7 mouse cellular contexts compared by ENCODE assay signal in the genomic region with DNA sequence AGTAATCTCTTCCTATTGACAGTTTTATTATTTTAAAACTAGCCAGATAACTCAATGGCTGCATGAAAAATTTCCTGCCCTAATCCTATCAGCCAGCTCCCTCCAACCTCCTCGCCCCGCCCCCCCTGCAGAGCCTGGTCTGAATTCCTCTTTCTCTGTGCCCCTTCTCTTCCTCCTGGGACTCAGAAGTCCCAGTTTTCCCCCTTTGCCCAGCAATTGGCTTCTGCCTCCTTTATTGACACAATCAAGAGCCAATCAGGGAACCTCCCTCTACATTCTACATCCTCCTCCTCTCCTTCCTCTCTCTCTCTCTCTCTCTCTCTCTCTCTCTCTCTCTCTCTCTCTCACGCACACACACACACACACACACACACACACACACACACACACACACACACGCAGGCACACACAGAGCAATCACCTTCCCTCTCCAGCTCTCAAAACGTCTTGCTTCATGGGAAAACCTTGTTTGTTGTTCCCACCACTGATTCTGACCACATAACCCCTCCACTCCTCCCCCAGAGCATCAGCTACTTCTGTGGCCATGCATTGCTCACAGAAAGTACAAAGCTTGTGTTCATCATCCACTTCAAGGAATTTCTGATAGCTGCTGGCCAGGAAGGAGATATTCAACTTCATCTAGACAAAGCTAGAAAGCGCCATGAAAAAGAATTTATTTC. TPM values are rescaled to one million over a fixed set of nuclear protein-coding genes. Genes with fewer than 3 reads are reported as not detected.
DNase-seq lines count a peak whose midpoint lies in the region; ATAC-seq lines count a peak whose summit lies in the region.

No protein-coding gene starts in this region.

- peak; percentile 60 for DNase-seq in 3T3-L1 (ENCODE audit: low read depth, low spot score)
- DNase-seq in ES-CJ7 (ENCODE audit: low read depth, low spot score) = peak; percentile 73
- peak; percentile 75 for DNase-seq in hindbrain, embryonic 11.5 days (ENCODE audit: low spot score)
- peak; percentile 52 for DNase-seq in neural tube, embryonic 10.5 days (ENCODE audit: extremely low spot score, low spot score)

- WGBS in embryonic facial prominence, embryonic 15.5 days = 17% methylated on average over 6 of the region's 6 CpGs
- WGBS in hindbrain, embryonic 11.5 days = 29% methylated on average over 5 of the region's 6 CpGs
- WGBS in limb, embryonic 12.5 days = 28% methylated on average over 5 of the region's 6 CpGs

- peaks cover 6% of the 10 kb centered on the region; the same call in 1 of the 2 replicates for H3K27me3 ChIP-seq in embryonic facial prominence, embryonic 15.5 days
- H3K27me3 ChIP-seq in hindbrain, embryonic 11.5 days (ENCODE audit: control insufficient read depth, insufficient read depth, low read length) = no peaks in the 10 kb centered on the region
- peaks cover 29% of the 10 kb centered on the region for H3K27me3 ChIP-seq in limb, embryonic 12.5 days

- no peaks in the 10 kb centered on the region for H3K9me3 ChIP-seq in embryonic facial prominence, embryonic 15.5 days (replicated peaks)
- H3K9me3 ChIP-seq in hindbrain, embryonic 11.5 days (ENCODE audit: control insufficient read depth, low read length) = no peaks in the 10 kb centered on the region
- peaks cover 4% of the 10 kb centered on the region; the same call in 1 of the 2 replicates for H3K9me3 ChIP-seq in limb, embryonic 12.5 days

- H3K36me3 ChIP-seq in embryonic facial prominence, embryonic 15.5 days = no peaks in the 10 kb centered on the region
- H3K36me3 ChIP-seq in hindbrain, embryonic 11.5 days (ENCODE audit: control insufficient read depth, insufficient read depth, low read length) = no peaks in the 10 kb centered on the region
- no peaks in the 10 kb centered on the region for H3K36me3 ChIP-seq in limb, embryonic 12.5 days

- peak; percentile 74; the same call in 1 of the 2 replicates for ATAC-seq in embryonic facial prominence, embryonic 15.5 days (ENCODE audit: insufficient number of reproducible peaks, low FRiP score, low TSS enrichment, low read depth)
- ATAC-seq in hindbrain, embryonic 11.5 days (ENCODE audit: low FRiP score) = no peak
- no peak for ATAC-seq in limb, embryonic 12.5 days (ENCODE audit: insufficient number of reproducible peaks, insufficient read depth, low FRiP score, low TSS enrichment, low read depth)
- no peak for ATAC-seq in megakaryocyte-erythroid progenitor cell, adult 5-6 weeks (replicated peaks; ENCODE audit: low FRiP score, low TSS enrichment, poor library complexity, severe bottlenecking)

- H3K4me2 ChIP-seq in embryonic facial prominence, embryonic 15.5 days (replicated peaks) = peak overlapping the region; percentile 39
- no peak overlapping the region for H3K4me2 ChIP-seq in hindbrain, embryonic 11.5 days (replicated peaks; ENCODE audit: low read depth, low read length)
- peak overlapping the region; percentile 39 for H3K4me2 ChIP-seq in limb, embryonic 12.5 days

- 0 out of 2 replicates have a peak overlapping the region, but pooled peaks have one; percentile 15 for H3K4me3 ChIP-seq in embryonic facial prominence, embryonic 15.5 days (replicated peaks)
- H3K4me3 ChIP-seq in hindbrain, embryonic 11.5 days (ENCODE audit: low read depth, low read length) = no peak overlapping the region
- no peak overlapping the region for H3K4me3 ChIP-seq in limb, embryonic 12.5 days (replicated peaks)

- H3K9ac ChIP-seq in embryonic facial prominence, embryonic 15.5 days = no peak overlapping the region
- no peak overlapping the region for H3K9ac ChIP-seq in hindbrain, embryonic 11.5 days (ENCODE audit: low read depth, low read length)
- no peak overlapping the region for H3K9ac ChIP-seq in limb, embryonic 12.5 days (replicated peaks)

- H3K4me1 ChIP-seq in embryonic facial prominence, embryonic 15.5 days = peaks cover 6% of the 10 kb centered on the region; the same call in 1 of the 2 replicates
- no peaks in the 10 kb centered on the region; the same call in 1 of the 2 replicates for H3K4me1 ChIP-seq in hindbrain, embryonic 11.5 days (replicated peaks; ENCODE audit: control insufficient read depth, insufficient read depth, low read length)
- peaks cover 19% of the 10 kb centered on the region for H3K4me1 ChIP-seq in limb, embryonic 12.5 days (replicated peaks)

- H3K27ac ChIP-seq in embryonic facial prominence, embryonic 15.5 days (replicated peaks) = no peak overlapping the region
- no peak overlapping the region for H3K27ac ChIP-seq in hindbrain, embryonic 11.5 days (ENCODE audit: low read depth, low read length)
- H3K27ac ChIP-seq in limb, embryonic 12.5 days = no peak overlapping the region

RNA-seq across cellular contexts. Expression of a gene that starts 47.1 kb away (rescaled TPM):
- polyA plus RNA-seq in embryonic facial prominence, embryonic 15.5 days (2015; fragmentation: Nextera tagmentation; extraction: Ambion mirVana) = 13.3 and 13.7 TPM in 2 replicates
- 29.5 and 33.3 TPM in 2 replicates for polyA plus RNA-seq in hindbrain, embryonic 11.5 days (2014; fragmentation: Nextera tagmentation; extraction: Ambion mirVana)
- 29.2 and 30.5 TPM in 2 replicates for polyA plus RNA-seq in limb, embryonic 12.5 days (2016; fragmentation: Nextera tagmentation; extraction: Ambion mirVana)
- total RNA-seq in megakaryocyte-erythroid progenitor cell, adult 5-6 weeks (2014; fragmentation: Nextera tagmentation) = 17.8 and 21.7 TPM in 2 replicates
- total RNA-seq in megakaryocyte-erythroid progenitor cell, adult 5-6 weeks (2017) = 24.7 TPM in 2 replicates

RNA-seq across cellular contexts. Expression of a gene that starts 47.1 kb away (rescaled TPM):
- 13.4 and 13.7 TPM in 2 replicates for polyA plus RNA-seq in embryonic facial prominence, embryonic 15.5 days (2015; fragmentation: Nextera tagmentation; extraction: Ambion mirVana)
- polyA plus RNA-seq in hindbrain, embryonic 11.5 days (2014; fragmentation: Nextera tagmentation; extraction: Ambion mirVana) = 18.5 and 19.8 TPM in 2 replicates
- 18.5 and 20.2 TPM in 2 replicates for polyA plus RNA-seq in limb, embryonic 12.5 days (2016; fragmentation: Nextera tagmentation; extraction: Ambion mirVana)
- total RNA-seq in megakaryocyte-erythroid progenitor cell, adult 5-6 weeks (2014; fragmentation: Nextera tagmentation) = 10.6 and 12.5 TPM in 2 replicates
- total RNA-seq in megakaryocyte-erythroid progenitor cell, adult 5-6 weeks (2017) = 10.0 and 12.7 TPM in 2 replicates
